Mouse (Mus musculus) spleen, adult 2 months (tissue): Measurements from ENCODE around the gene Mfap1a. TPM values are rescaled to one million over a fixed set of nuclear protein-coding genes. Genes with fewer than 3 reads are reported as not detected.
A peak's percentile ranks its signal among the peaks of the same experiment; 100 is the strongest.
"Not testable (repeated sequence)": the region's sequence is repeated elsewhere in the genome, so short reads cannot be mapped to it uniquely, and the experiment has no call there.

Experiments used
- DNase-seq, 2 experiments: peaks; one replicate each; pipeline versions ENCODE4 v3.0.0 to v3.0.0-alpha.2; 2012 to 2021; ENCODE audit warnings: low spot score in 2 of 2, low read depth in 1 of 2
- H3K27ac ChIP-seq: fragments of 200-500 bp; 2 replicates; pipeline ENCODE4 v1.5.1; 2012; ENCODE audit warnings: low read length, inconsistent platforms; ENCODE audit not compliant: insufficient read depth
- H3K27me3 ChIP-seq: fragments of 200-500 bp; 2 replicates; pipeline ENCODE4 v1.6.1; 2012; ENCODE audit warnings: mild to moderate bottlenecking, moderate library complexity, low read length, inconsistent platforms; ENCODE audit not compliant: control insufficient read depth, insufficient read depth
- H3K36me3 ChIP-seq: fragments of 200-500 bp; 2 replicates; pipeline ENCODE4 v1.6.1; 2012; ENCODE audit warnings: mild to moderate bottlenecking, low read length, inconsistent platforms; ENCODE audit not compliant: control insufficient read depth, insufficient read depth
- H3K4me1 ChIP-seq: fragments of 200-500 bp; 2 replicates; pipeline ENCODE4 v1.6.1; 2011; ENCODE audit warnings: inconsistent platforms; ENCODE audit not compliant: control insufficient read depth, insufficient read depth, insufficient read length
- H3K4me3 ChIP-seq: fragments of 200-500 bp; 2 replicates; pipeline ENCODE4 v1.5.1; 2011; ENCODE audit warnings: mild to moderate bottlenecking, inconsistent platforms; ENCODE audit not compliant: insufficient read depth, insufficient read length; ENCODE audit errors: extremely low read depth
- CTCF ChIP-seq: fragments of 200-500 bp; IDR thresholded peaks from 2 replicates; pipeline ENCODE4 v1.5.1; 2011; ENCODE audit warnings: mild to moderate bottlenecking, inconsistent platforms; ENCODE audit not compliant: insufficient read depth, insufficient read length, insufficient replicate concordance; ENCODE audit errors: extremely low read depth
- POLR2A ChIP-seq: fragments of 200-500 bp; IDR thresholded peaks from 2 replicates; pipeline ENCODE4 v1.6.1; 2011; ENCODE audit warnings: low read depth, low read length, inconsistent platforms
- WGBS: fragments of 180-500 bp; shearing (Covaris S2); methylation state at CpG from one replicate; pipeline ENCODE4 v1.1.7; 2018; 5-methylcytosine and 5-hydroxymethylcytosine counted together
- polyA plus RNA-seq: library from polyadenylated mRNA; depleted of rRNA; stranded (reverse); fragments of >200 nt; gene quantifications from 2 replicates; pipeline ENCODE4 v1.2.3, GENCODE M21; 2012

The Mfap1a gene
- polyA plus RNA-seq, 1 experiment = 1.8 TPM

DNA sequence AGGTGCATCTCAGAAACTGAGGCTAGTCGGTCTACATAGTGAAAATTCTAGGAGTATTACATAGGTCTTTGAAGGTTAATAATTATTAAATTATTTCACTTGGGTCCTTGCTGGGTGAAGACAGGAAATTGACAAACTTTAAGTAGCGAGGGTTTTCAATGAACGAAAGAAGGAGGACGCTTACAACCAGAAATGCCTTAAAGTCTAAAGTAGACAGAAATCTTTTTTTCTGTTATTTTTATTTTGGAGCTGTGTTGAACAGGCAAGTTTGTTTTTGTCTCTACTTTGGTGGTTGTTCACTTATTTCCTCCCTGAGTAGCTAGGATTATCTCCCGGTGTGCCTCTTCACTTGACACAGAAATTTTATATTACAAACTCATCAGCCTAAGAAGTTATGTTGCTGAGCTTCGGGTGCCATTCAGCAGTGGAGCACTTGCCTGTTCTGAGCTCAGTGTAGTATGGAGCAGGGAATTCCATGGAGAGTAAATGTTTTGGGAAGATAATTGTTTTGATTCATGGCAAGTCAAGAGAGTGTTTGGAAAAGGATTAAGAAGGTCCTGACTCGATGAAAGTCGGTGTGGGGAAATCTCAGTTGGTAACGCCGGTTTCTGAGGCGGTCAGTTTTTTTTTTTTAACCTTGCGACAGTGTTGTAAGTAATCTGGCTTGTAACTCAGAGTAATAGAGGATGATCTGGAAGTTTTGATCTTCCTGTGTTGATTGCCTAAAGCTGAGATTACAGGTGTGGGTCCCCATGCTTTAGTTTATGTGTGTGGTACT is 897 bp upstream of the Mfap1a start:
- TF ChIP-seq POLR2A (no peak), CTCF (no peak)

DNA sequence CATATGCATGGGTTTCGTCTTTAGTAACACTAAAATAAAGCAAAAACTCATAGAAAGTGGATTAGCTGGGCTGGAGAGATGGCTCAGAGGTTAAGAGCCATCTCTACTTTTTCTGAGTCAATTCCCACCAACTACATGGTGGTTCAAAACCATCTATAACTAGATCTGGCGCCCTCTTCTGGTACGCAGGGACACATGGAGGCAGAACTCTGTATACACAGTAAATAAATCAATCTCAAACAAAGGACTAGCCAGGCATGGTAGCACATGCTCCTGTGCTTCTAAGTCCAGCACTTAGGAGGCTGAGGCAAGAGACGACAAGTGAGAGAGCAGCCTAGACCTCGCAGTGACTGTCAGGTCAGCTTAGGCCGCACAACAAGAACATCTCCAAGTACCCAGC is 4.9 kb downstream of the Mfap1a start:
- H3K4me3 ChIP-seq, H3K4me1 ChIP-seq, DNase-seq, H3K36me3 ChIP-seq, H3K27me3 ChIP-seq, H3K27ac ChIP-seq: not testable (repeated sequence)
- WGBS = 100% methylated on average over 1 of the region's 6 CpGs

More for the DNA sequence above, 897 bp upstream of the Mfap1a start:
- WGBS = 5% methylated on average over 12 of the region's 12 CpGs
- Histone ChIP-seq H3K27me3 (no peaks in the 10 kb centered on the region), H3K4me1 (peaks cover 7% of the 10 kb centered on the region; the same call in 1 of the 2 replicates), H3K36me3 (peaks cover 3% of the 10 kb centered on the region; the same call in 1 of the 2 replicates), H3K27ac (no peak overlapping the region), H3K4me3 (peak overlapping the region; percentile 48)
- no peak for DNase-seq

DNA sequence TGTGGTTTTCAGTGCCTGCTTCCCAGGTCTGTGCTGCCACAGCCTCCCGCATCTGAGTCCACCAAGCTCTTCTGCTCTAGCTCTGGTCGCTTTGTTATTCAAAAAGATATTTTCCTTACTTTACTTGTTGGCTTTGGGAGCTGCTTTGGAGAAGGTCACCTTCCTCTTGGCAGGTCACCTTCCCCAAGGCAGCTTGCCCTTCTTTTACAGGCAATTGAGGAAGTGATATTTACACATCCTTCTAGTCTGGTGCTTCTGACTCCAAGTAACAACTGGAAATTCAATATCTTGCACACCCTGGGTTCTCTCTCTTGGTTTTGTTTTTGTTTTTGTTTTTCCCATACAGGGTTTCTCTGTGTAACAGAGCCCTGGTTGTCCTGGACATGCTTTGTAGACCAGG is 22.1 kb downstream of the Mfap1a start:
- H3K27me3 ChIP-seq, DNase-seq, H3K4me3 ChIP-seq, H3K4me1 ChIP-seq, H3K27ac ChIP-seq, H3K36me3 ChIP-seq: not testable (repeated sequence)
- 76% methylated on average over 2 of the region's 2 CpGs for WGBS

DNA sequence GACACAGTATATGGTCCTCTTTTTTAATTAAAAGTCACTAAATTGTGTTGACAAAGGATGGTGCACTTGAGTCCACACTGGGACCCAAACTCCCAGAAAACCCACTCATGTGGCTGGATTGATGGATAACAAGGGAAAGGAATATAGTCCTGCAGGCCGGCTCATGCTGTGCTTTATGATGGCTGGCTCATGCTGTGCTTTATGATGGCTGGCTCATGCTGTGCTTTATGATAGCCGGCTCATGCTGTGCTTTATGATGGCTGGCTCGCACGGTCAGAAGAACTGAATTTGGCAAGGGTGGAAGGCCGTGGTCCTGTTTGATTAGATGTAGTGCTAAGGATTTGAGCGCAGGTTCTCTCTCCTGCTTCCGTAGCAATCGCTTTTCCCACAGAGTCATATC is 22.9 kb downstream of the Mfap1a start:
- WGBS = 91% methylated on average over 8 of the region's 8 CpGs

DNA sequence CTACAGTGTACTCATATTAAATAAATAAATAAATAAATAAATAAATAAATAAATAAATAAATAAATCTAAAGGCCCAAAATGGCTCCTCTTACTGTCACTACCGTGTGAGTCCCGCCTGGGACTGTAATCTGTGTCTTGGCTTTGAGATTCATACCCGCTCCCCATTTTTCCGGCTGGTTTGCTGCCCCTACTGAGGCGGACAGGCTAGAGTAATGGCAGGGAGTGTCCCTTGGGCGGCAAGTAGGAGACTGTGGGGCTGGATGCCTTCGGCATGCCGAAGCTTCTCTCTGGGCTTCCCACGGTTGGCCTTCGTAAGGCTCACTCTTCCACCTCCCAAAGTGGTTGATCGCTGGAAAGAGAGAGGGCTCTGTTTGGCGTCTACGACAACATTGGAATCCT is 25.5 kb downstream of the Mfap1a start:
- not testable (repeated sequence) for H3K4me3 ChIP-seq, H3K27me3 ChIP-seq, H3K4me1 ChIP-seq, H3K36me3 ChIP-seq, DNase-seq, H3K27ac ChIP-seq
- 88% methylated on average over 13 of the region's 13 CpGs for WGBS

More for the DNA sequence above, 22.9 kb downstream of the Mfap1a start:
- DNase-seq = no peak
- TF ChIP-seq CTCF (no peak), POLR2A (no peak)
- H3K4me1 ChIP-seq = no peaks in the 10 kb centered on the region
- no peak overlapping the region for H3K27ac ChIP-seq
- no peaks in the 10 kb centered on the region for H3K36me3 ChIP-seq
- H3K4me3 ChIP-seq = no peak overlapping the region
- H3K27me3 ChIP-seq = no peaks in the 10 kb centered on the region

DNA sequence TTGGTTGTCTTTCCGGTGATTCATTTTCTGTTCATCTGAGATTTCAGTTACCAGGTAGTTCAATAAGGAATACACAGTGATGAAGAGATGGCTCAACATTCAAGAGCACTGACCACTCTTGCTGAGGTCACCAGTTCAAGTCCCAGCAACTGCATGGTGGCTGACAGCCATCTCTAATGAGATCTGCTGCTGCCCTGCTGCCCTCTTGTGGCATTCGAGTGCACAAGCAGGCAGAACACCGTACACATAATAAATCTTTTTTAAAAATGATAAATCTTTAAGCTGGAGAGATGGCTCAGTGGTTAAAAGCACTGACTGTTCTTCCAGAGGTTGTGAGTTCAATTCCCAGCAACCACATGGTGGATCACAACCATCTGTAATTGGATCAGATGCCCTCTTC is 26.0 kb downstream of the Mfap1a start:
- TF ChIP-seq CTCF (peak; percentile 51; the same call in 1 of the 2 replicates), POLR2A (no peak)
- Histone ChIP-seq H3K27me3 (no peaks in the 10 kb centered on the region), H3K4me3 (no peak overlapping the region), H3K27ac (no peak overlapping the region), H3K4me1 (no peaks in the 10 kb centered on the region), H3K36me3 (no peaks in the 10 kb centered on the region)
- DNase-seq = peak in 1 of 2 experiments; percentile 14
- WGBS = 44% methylated on average over 3 of the region's 3 CpGs

DNA sequence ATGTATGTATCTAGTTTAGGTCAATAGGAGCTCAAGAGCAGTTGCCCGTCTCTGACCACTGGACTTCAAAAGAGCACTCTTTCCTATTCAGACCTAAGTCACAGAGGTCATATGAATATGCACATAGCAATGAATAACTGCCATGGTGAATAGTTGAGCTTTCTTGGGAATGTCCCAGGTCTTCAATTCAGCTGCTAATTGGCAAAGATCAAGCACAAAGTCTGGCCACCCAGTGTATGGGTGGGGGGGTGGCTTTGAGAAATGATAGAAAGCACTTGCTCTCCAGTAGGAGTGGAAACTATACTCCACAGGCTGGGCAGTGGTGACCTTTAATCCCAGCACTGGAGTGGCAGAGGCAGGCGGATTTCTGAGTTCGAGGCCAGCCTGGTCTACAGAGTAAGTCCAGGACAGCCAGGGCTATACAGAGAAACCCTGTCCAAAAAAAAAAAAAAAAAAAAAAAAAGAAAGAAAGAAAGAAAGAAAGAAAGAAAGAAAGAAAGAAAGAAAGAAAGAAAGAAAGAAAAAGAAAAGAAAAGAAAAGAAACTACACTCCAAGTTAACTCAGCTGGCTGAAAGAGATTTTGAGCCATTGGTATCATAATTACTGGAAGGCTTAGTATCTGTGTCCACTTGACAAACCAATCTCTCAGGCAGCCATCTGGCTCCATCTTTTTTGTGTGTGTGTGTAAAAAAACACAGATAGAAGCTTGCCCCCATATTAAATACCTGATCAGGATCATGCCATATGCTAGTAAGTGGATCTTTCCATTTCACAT is 28.8 kb downstream of the Mfap1a start:
- no peaks in the 10 kb centered on the region for H3K27me3 ChIP-seq
- WGBS = 91% methylated on average over 3 of the region's 3 CpGs
- no peak overlapping the region for H3K27ac ChIP-seq
- no peaks in the 10 kb centered on the region for H3K36me3 ChIP-seq
- DNase-seq = no peak
- no peak for TF ChIP-seq CTCF
- no peak for TF ChIP-seq POLR2A
- H3K4me3 ChIP-seq = no peak overlapping the region
- peaks cover 3% of the 10 kb centered on the region; the same call in 1 of the 2 replicates for H3K4me1 ChIP-seq

DNA sequence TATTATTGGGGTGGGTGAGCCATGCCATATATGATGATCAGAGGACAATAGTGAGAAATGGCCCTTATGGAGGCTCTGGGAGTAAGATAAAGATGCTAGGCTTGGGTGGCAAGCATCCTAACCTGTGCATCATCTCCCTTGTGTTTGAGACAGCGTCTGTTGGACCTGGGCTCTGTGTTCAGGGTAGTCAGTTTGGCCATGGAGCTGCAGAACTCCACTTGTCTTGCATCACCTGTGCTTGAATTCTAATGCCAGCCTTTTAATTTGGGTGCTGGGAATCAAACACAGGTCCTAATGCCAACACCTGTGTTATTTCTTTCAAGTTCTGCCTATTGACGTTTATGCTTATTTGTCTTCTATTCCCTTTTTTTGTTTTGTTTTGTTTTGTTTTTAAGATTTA is 31.2 kb downstream of the Mfap1a start:
- 93% methylated on average over 2 of the region's 2 CpGs for WGBS
- DNase-seq, H3K27me3 ChIP-seq, H3K36me3 ChIP-seq, H3K4me3 ChIP-seq, H3K27ac ChIP-seq, H3K4me1 ChIP-seq: not testable (repeated sequence)
